8 mouse cellular contexts compared by ENCODE assay signal in genomic region chr11:59963364-59964162, GRCm38 (mm10). TPM values are rescaled to one million over a fixed set of nuclear protein-coding genes. Genes with fewer than 3 reads are reported as not detected.
DNase-seq lines count a peak whose midpoint lies in the region; ATAC-seq lines count a peak whose summit lies in the region.

No protein-coding gene starts in this region.

- peaks cover 74% of the 10 kb centered on the region for H3K4me1 ChIP-seq in heart, embryonic 12.5 days (replicated peaks)
- peaks cover 44% of the 10 kb centered on the region for H3K4me1 ChIP-seq in liver, embryonic 13.5 days (replicated peaks)
- H3K4me1 ChIP-seq in stomach, embryonic 16.5 days (ENCODE audit: control insufficient read depth, insufficient read depth, low read length), result peaks cover 22% of the 10 kb centered on the region

- no peaks in the 10 kb centered on the region for H3K9me3 ChIP-seq in heart, embryonic 12.5 days (replicated peaks)
- H3K9me3 ChIP-seq in liver, embryonic 13.5 days (replicated peaks), result no peaks in the 10 kb centered on the region
- H3K9me3 ChIP-seq in stomach, embryonic 16.5 days (replicated peaks; ENCODE audit: control insufficient read depth, low read length), result no peaks in the 10 kb centered on the region

- no peak for ATAC-seq in heart, embryonic 12.5 days (ENCODE audit: insufficient number of reproducible peaks, low FRiP score)
- no peak for ATAC-seq in liver, embryonic 13.5 days (ENCODE audit: low read depth)
- no peak for ATAC-seq in stomach, embryonic 16.5 days (ENCODE audit: insufficient read depth, low FRiP score)

- H3K9ac ChIP-seq in heart, embryonic 12.5 days, result peak overlapping the region; percentile 81
- H3K9ac ChIP-seq in liver, embryonic 13.5 days, result peak overlapping the region; percentile 2; the same call in 1 of the 2 replicates
- H3K9ac ChIP-seq in stomach, embryonic 16.5 days (ENCODE audit: low read length), result peak overlapping the region; percentile 74

- WGBS in heart, embryonic 12.5 days, result 7% methylated on average over 34 of the region's 34 CpGs
- WGBS in liver, embryonic 13.5 days (ENCODE audit: insufficient replicate concordance), result 12% methylated on average over 34 of the region's 34 CpGs
- 9% methylated on average over 34 of the region's 34 CpGs for WGBS in stomach, embryonic 16.5 days

- H3K4me2 ChIP-seq in heart, embryonic 12.5 days, result peak overlapping the region; percentile 97
- H3K4me2 ChIP-seq in liver, embryonic 13.5 days, result peak overlapping the region; percentile 83
- peak overlapping the region; percentile 79 for H3K4me2 ChIP-seq in stomach, embryonic 16.5 days (ENCODE audit: low read depth, low read length)

- H3K27ac ChIP-seq in heart, embryonic 12.5 days (ENCODE audit: poor library complexity, severe bottlenecking), result 0 out of 2 replicates have a peak overlapping the region, but pooled peaks have one; percentile 30
- H3K27ac ChIP-seq in liver, embryonic 13.5 days, result no peak overlapping the region
- no peak overlapping the region for H3K27ac ChIP-seq in stomach, embryonic 16.5 days (ENCODE audit: low read length)

- peak; percentile 31 to 76 for DNase-seq in adrenal gland, adult (ENCODE audit: inconsistent age in 2 of 2, low spot score in 1 of 2)
- DNase-seq in adrenal gland, postnatal 25 days, result no peak
- DNase-seq in right cerebral cortex, postnatal 25 days, result peak; percentile 14
- DNase-seq in right cerebral cortex, postnatal 36 days (ENCODE audit: low spot score in 2 of 2), result no peak
- DNase-seq in liver, embryonic 13.5 days, result no peak
- DNase-seq in cerebellum, adult 9-10 months, result no peak

- peaks cover 21% of the 10 kb centered on the region for H3K36me3 ChIP-seq in heart, embryonic 12.5 days
- peaks cover 26% of the 10 kb centered on the region for H3K36me3 ChIP-seq in liver, embryonic 13.5 days
- H3K36me3 ChIP-seq in stomach, embryonic 16.5 days (ENCODE audit: control insufficient read depth, insufficient read depth, low read length), result no peaks in the 10 kb centered on the region

- H3K27me3 ChIP-seq in heart, embryonic 12.5 days (replicated peaks), result no peaks in the 10 kb centered on the region
- H3K27me3 ChIP-seq in liver, embryonic 13.5 days, result peaks cover 49% of the 10 kb centered on the region
- H3K27me3 ChIP-seq in stomach, embryonic 16.5 days (ENCODE audit: control insufficient read depth, insufficient read depth, low read length), result peaks cover 14% of the 10 kb centered on the region

- H3K4me3 ChIP-seq in heart, embryonic 12.5 days, result peak overlapping the region; percentile 63
- H3K4me3 ChIP-seq in liver, embryonic 13.5 days (replicated peaks), result peak overlapping the region; percentile 58
- H3K4me3 ChIP-seq in stomach, embryonic 16.5 days (replicated peaks; ENCODE audit: low read length), result peak overlapping the region; percentile 54

RNA-seq across cellular contexts. Expression of gene Rasd1, which starts 1.2 kb away (rescaled TPM):
- 21.7 and 26.5 TPM in 2 replicates for total RNA-seq in adrenal gland, postnatal 25 days (2021)
- 13.5 TPM in 2 replicates for polyA plus RNA-seq in heart, embryonic 12.5 days (2016; fragmentation: Nextera tagmentation; extraction: Ambion mirVana)
- polyA plus RNA-seq in liver, embryonic 13.5 days (2015; fragmentation: Nextera tagmentation; extraction: Ambion mirVana), result 1.0 and 1.2 TPM in 2 replicates
- 2.5 and 2.7 TPM in 2 replicates for polyA plus RNA-seq in stomach, embryonic 16.5 days (2015; fragmentation: Nextera tagmentation; extraction: Ambion mirVana)

RNA-seq across cellular contexts. Expression of gene Med9, which starts 15.6 kb away (rescaled TPM):
- 26.5 and 32.9 TPM in 2 replicates for total RNA-seq in adrenal gland, postnatal 25 days (2021)
- 46.5 and 48.2 TPM in 2 replicates for polyA plus RNA-seq in heart, embryonic 12.5 days (2016; fragmentation: Nextera tagmentation; extraction: Ambion mirVana)
- 26.2 and 26.8 TPM in 2 replicates for polyA plus RNA-seq in liver, embryonic 13.5 days (2015; fragmentation: Nextera tagmentation; extraction: Ambion mirVana)
- polyA plus RNA-seq in stomach, embryonic 16.5 days (2015; fragmentation: Nextera tagmentation; extraction: Ambion mirVana), result 33.5 and 35.7 TPM in 2 replicates

Comparison
In these comparisons a context has a peak if more than half of its experiments do, and no peak if none do; other contexts are left out.
1. DNase-seq: peak in adrenal gland, adult (2 of 2) and right cerebral cortex, postnatal 25 days (single experiment); none in adrenal gland, postnatal 25 days (single experiment), right cerebral cortex, postnatal 36 days (0 of 2), liver, embryonic 13.5 days (single experiment) and cerebellum, adult 9-10 months (single experiment).
2. H3K9ac ChIP-seq: peak in every context shown above with its lines; median percentile 81 in heart, embryonic 12.5 days; 74 in stomach, embryonic 16.5 days; 2 in liver, embryonic 13.5 days.
3. Peak in every context shown above with its lines, with median percentiles within 50 percentile points of each other: H3K4me2 ChIP-seq and H3K4me3 ChIP-seq.